Mouse (Mus musculus): ENCODE measurements around the gene Tspan31.
A peak's percentile ranks its signal among the peaks of the same experiment; 100 is the strongest.

DNA sequence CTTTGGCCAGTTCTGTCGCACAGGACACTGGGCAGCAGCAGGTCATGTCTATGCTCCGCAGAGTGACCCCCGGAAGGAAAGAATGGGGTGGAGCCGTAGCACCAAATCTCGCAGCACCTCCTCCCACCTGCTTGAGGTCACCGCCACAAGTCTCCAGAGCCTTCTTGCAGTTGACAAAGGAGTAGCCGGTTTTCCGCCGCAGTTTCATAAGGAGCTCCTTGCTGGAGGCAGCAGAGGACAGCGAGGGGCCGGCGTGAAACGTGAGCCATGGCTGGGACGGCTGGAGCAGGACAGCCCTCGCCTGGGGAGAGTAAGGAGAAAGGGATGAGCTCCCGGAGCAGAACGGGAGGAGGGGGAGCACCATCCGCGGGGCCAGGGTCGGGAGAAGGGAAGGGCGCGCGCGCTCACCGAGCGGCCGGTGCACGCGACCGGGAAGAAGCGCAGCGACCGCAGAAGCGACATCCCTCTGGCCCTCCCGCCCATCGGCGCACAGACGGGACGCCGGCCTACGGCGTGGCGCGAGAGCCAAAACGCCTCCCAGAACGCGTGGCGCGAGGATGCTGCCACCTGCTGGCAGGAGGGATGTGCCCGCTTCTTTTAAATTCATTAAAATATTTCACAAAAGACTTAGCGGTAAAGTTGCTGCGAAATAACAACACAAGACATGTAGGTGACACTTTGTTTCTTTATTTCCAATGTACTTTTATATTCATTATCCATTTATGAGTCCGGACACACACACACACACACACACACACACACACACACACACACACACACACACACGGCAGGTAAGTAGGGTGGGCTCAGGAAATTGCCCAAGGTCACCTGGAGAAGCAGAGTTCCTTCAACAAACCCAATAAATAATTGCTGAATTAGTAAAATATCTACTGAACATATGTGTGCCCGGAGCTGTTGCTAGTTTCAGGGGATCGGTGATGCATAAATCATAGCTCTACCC lies 39.4 kb downstream of the Tspan31 start, which contains the start of gene Tsfm:
- TF ChIP-seq EP300 (IDR thresholded peaks at IDR 0.05) (no peak), CTCF (IDR thresholded peaks at IDR 0.05) (peak; percentile 97)
